Comparison of ENCODE assay signal across 8 mouse cellular contexts in the genomic region with DNA sequence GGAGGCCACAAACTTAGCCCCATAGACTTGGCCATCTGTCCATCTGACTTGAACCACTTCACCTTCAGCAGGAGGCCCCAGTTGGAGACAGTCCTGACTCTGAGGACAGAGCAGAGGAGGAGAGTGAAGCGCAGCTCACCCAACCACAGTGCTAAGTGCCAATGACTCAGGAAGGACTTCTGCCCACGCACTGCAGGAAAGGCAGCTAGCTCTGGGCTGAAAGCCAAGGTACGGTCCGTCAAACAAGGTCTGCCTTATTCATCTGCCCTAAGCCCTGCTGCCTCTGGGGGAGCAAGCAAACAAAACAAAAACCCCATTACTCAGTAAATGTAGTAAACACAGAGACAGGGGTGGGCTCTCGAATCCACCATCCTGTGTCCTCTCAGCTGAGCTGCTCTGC. TPM values are rescaled to one million over a fixed set of nuclear protein-coding genes. Genes with fewer than 3 reads are reported as not detected.
DNase-seq lines count a peak whose midpoint lies in the region; TF ChIP-seq lines count a peak whose summit lies in the region.

No protein-coding gene starts in this region.

- DNase-seq in layer of hippocampus, adult 11-12 months (ENCODE audit: low spot score) = peak; percentile 83
- no peak for DNase-seq in layer of hippocampus, adult 9-10 months (ENCODE audit: low spot score)
- peak; percentile 91 for DNase-seq in adrenal gland, postnatal 14 days
- peak; percentile 44 to 61 for DNase-seq in frontal cortex, postnatal 14 days (ENCODE audit: low spot score in 2 of 2)
- DNase-seq in kidney, postnatal 25 days = peak; percentile 90 to 94
- no peak for DNase-seq in thymus, postnatal 4 days
- DNase-seq in retina, embryonic 14.5 days (ENCODE audit: low spot score) = no peak

- TF ChIP-seq CTCF in olfactory bulb, adult 2 months (IDR thresholded peaks at IDR 0.05; ENCODE audit: insufficient read depth, low read depth, low read length) = no peak

- no peak overlapping the region for H3K4me3 ChIP-seq in olfactory bulb, adult 2 months (ENCODE audit: insufficient read depth, low read depth, low read length)

- peaks cover 13% of the 10 kb centered on the region for H3K4me1 ChIP-seq in olfactory bulb, adult 2 months (ENCODE audit: control insufficient read depth, insufficient read depth, low read length)

- H3K27ac ChIP-seq in olfactory bulb, adult 2 months (ENCODE audit: insufficient read depth, low read depth, low read length) = peak overlapping the region; percentile 55; the same call in 1 of the 2 replicates

- no peak for TF ChIP-seq POLR2A in olfactory bulb, adult 2 months (IDR thresholded peaks at IDR 0.05; ENCODE audit: insufficient read depth, low read depth, low read length)

- WGBS in olfactory bulb, adult 2 months = 10% methylated on average over 5 of the region's 5 CpGs

RNA-seq across cellular contexts. Expression of a gene that starts 4.2 kb away (rescaled TPM):
- 28.9 and 34.1 TPM in 2 replicates for total RNA-seq in adrenal gland, postnatal 14 days (2021)
- not detected in 2 replicates for polyA plus RNA-seq in olfactory bulb, adult 2 months (2012; ENCODE audit: insufficient read depth, insufficient read length, low replicate concordance, missing spikeins)

RNA-seq across cellular contexts. Expression of a gene that starts 41.0 kb away (rescaled TPM):
- total RNA-seq in adrenal gland, postnatal 14 days (2021) = 34.3 and 43.6 TPM in 2 replicates
- polyA plus RNA-seq in olfactory bulb, adult 2 months (2012; ENCODE audit: insufficient read depth, insufficient read length, low replicate concordance, missing spikeins) = not detected in 2 replicates

Comparison
In these comparisons a context has a peak if more than half of its experiments do, and no peak if none do; other contexts are left out.
1. DNase-seq: peak in layer of hippocampus, adult 11-12 months (single experiment), adrenal gland, postnatal 14 days (single experiment), frontal cortex, postnatal 14 days (2 of 2) and kidney, postnatal 25 days (2 of 2); none in layer of hippocampus, adult 9-10 months (single experiment), thymus, postnatal 4 days (single experiment) and retina, embryonic 14.5 days (single experiment).